Mouse (Mus musculus) stomach, embryonic 15.5 days (tissue): Measurements from ENCODE around the gene Paqr8. TPM values are rescaled to one million over a fixed set of nuclear protein-coding genes. Genes with fewer than 3 reads are reported as not detected.

Experiments
- ATAC-seq: fragments of 200-750 bp; cut with Nextera tagmentation; 2 replicates; pipeline ENCODE4 v1.8.0; 2017; ENCODE audit warnings: low read depth, moderate number of reproducible peaks, moderate TSS enrichment; ENCODE audit not compliant: insufficient read depth, low FRiP score
- H3K27ac ChIP-seq: fragments of 300-500 bp; sonication (generic); 2 replicates; pipeline ENCODE4 v1.5.1; 2015; ENCODE audit warnings: mild to moderate bottlenecking, inconsistent platforms
- H3K27me3 ChIP-seq: fragments of 300-500 bp; sonication (generic); replicated peaks from 2 replicates; pipeline ENCODE4 v1.6.1; 2015; ENCODE audit warnings: inconsistent platforms
- H3K36me3 ChIP-seq: fragments of 300-500 bp; sonication (generic); 2 replicates; pipeline ENCODE4 v1.6.1; 2015; ENCODE audit warnings: inconsistent platforms
- H3K4me1 ChIP-seq: fragments of 300-500 bp; sonication (generic); 2 replicates; pipeline ENCODE4 v1.6.1; 2015; ENCODE audit warnings: inconsistent platforms
- H3K4me2 ChIP-seq: fragments of 300-500 bp; sonication (generic); 2 replicates; pipeline ENCODE4 v1.6.1; 2015; ENCODE audit warnings: mild to moderate bottlenecking, inconsistent platforms
- H3K4me3 ChIP-seq: fragments of 300-500 bp; sonication (generic); replicated peaks from 2 replicates; pipeline ENCODE4 v1.5.1; 2015; ENCODE audit warnings: inconsistent platforms
- H3K9ac ChIP-seq: fragments of 300-500 bp; sonication (generic); 2 replicates; pipeline ENCODE4 v1.6.1; 2015; ENCODE audit warnings: inconsistent platforms
- H3K9me3 ChIP-seq: fragments of 300-500 bp; sonication (generic); 2 replicates; pipeline ENCODE4 v1.6.1; 2016; ENCODE audit warnings: inconsistent platforms
- WGBS: fragments of 180-500 bp; shearing (Covaris S2); methylation state at CpG from one replicate; pipeline ENCODE4 v1.1.7; 2015; 5-methylcytosine and 5-hydroxymethylcytosine counted together
- polyA plus RNA-seq: library from polyadenylated mRNA; unstranded; fragments of >200 nt; fragmentation: Nextera tagmentation; extraction: Ambion mirVana; gene quantifications from 2 replicates; pipeline ENCODE4 v1.2.1, GENCODE M21; 2015

Paqr8 gene
- polyA plus RNA-seq, 1 experiment from 2014 or later = 9.3 TPM

DNA sequence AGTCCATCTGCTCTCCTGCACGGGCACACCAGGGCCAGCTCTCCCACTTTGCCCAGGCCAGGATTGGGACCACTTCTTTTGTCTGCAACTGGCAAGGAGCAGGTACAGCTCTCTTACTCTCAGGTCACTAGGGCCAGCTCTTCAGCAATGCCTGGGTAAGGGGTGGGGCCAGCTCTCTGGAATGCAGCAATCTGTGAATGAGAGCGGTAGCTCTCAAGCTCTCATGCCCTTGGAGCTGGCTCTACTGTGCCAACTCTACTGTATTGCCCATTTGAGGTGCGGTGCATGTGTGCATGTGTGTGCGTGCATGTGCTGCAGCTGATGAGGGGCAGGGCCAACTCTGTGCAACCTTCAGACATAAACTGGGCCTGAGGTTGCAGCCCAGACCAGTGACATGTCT lies 11.0 kb upstream of the Paqr8 start:
- Histone ChIP-seq H3K36me3 (no peaks in the 10 kb centered on the region), H3K27me3 (no peaks in the 10 kb centered on the region), H3K9ac (no peak overlapping the region), H3K4me3 (no peak overlapping the region), H3K27ac (no peak overlapping the region), H3K4me2 (no peak overlapping the region), H3K4me1 (no peaks in the 10 kb centered on the region), H3K9me3 (no peaks in the 10 kb centered on the region)
- ATAC-seq = no peak
- 80% methylated on average over 4 of the region's 4 CpGs for WGBS

DNA sequence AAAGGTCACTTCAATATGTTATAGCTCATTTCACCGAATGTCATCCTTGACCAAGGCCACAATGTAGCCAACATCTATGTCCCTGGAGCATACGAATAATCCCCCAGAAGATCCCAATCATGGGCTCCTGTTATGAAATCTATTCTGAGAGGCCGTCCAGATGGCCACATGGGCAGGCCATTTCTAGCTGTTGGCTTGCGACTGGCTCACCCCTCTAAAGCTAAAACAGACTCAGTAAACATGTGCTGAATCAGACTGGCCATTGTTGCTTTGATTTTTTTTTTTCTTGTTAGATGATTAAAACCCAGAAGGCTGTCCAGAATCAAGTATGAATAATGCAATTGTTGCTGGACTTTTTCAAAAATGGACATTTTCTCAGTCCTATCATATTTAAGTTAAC lies 7.3 kb upstream of the Paqr8 start:
- Histone ChIP-seq H3K4me3 (no peak overlapping the region), H3K4me1 (no peaks in the 10 kb centered on the region), H3K27ac (no peak overlapping the region), H3K9me3 (no peaks in the 10 kb centered on the region), H3K9ac (no peak overlapping the region), H3K36me3 (no peaks in the 10 kb centered on the region), H3K27me3 (no peaks in the 10 kb centered on the region), H3K4me2 (no peak overlapping the region)
- no peak for ATAC-seq
- WGBS = 76% methylated on average over 4 of the region's 4 CpGs

DNA sequence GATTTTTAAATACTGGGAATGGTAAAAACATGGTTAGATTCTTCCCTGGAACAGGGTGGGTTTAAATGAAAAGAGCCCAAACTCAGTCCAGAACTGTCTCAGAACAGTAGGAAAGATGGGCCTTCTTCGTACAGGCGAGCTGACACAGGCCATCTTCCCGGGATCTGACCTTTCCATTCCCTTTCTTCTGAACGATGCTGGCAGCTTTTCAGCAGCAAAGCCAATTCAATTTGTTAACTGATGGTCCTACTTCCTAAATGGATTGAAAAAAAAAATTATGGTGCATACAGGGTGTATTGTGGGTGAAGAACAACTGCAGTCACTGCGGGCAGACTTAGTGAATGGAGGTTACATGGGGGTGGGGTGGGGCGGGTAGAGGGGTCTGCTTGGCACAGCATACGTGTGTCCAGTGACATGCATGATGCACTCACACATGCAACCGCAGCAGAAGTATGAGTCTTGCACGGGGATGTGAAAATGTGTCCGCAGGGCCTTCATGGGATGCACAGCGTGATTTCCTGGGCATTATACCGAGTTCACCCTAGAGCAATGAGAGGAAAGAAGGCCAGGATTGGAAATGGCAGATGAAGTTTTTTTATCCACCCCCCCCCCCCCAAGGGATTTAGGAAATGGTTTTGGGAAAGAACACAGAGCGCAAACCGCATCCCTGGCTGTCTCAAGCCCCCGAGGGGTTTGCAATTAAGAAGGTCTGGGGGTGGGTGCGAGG lies 566 bp upstream of the Paqr8 start:
- Histone ChIP-seq H3K9ac (no peak overlapping the region), H3K27ac (peak overlapping the region; percentile 40; the same call in 1 of the 2 replicates), H3K9me3 (no peaks in the 10 kb centered on the region), H3K4me1 (no peaks in the 10 kb centered on the region), H3K4me3 (peak overlapping the region; percentile 73), H3K4me2 (peak overlapping the region; percentile 74), H3K27me3 (no peaks in the 10 kb centered on the region), H3K36me3 (no peaks in the 10 kb centered on the region)
- peak; percentile 2; the same call in 1 of the 2 replicates for ATAC-seq
- WGBS = 20% methylated on average over 16 of the region's 16 CpGs

GRCm38 (mm10) chr1:20890941-20891399 lies 564 bp downstream of the Paqr8 start:
- peak; percentile 76 for ATAC-seq
- Histone ChIP-seq H3K4me3 (peak overlapping the region; percentile 73), H3K4me2 (peak overlapping the region; percentile 74), H3K9me3 (no peaks in the 10 kb centered on the region), H3K36me3 (no peaks in the 10 kb centered on the region), H3K9ac (peak overlapping the region; percentile 65), H3K4me1 (no peaks in the 10 kb centered on the region), H3K27me3 (no peaks in the 10 kb centered on the region), H3K27ac (peak overlapping the region; percentile 81)
- under 1% methylated on average over 20 of the region's 20 CpGs for WGBS

DNA sequence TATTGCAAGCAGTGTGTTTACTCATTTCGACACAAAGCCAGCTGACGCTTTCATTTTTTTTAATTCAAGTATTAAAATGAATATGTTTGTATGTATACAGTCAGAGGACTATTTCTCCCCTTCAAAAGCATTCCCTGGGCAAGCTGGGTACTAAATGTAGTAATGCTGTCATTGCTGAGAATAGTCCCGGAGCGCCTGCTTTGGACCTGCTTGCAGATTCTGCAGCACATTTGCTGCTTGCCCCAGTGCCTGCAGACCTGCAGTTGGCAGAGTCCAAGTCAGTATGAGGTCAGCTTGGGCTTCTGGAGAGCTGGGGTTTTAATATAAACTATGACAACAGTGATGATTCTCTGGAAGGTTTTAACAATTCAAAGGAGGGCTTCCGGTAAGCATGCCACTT lies 2.7 kb downstream of the Paqr8 start:
- Histone ChIP-seq H3K36me3 (no peaks in the 10 kb centered on the region), H3K4me2 (no peak overlapping the region), H3K9ac (no peak overlapping the region), H3K4me3 (no peak overlapping the region), H3K9me3 (no peaks in the 10 kb centered on the region), H3K27ac (no peak overlapping the region), H3K4me1 (no peaks in the 10 kb centered on the region), H3K27me3 (no peaks in the 10 kb centered on the region)
- no peak for ATAC-seq
- WGBS = 69% methylated on average over 5 of the region's 5 CpGs

DNA sequence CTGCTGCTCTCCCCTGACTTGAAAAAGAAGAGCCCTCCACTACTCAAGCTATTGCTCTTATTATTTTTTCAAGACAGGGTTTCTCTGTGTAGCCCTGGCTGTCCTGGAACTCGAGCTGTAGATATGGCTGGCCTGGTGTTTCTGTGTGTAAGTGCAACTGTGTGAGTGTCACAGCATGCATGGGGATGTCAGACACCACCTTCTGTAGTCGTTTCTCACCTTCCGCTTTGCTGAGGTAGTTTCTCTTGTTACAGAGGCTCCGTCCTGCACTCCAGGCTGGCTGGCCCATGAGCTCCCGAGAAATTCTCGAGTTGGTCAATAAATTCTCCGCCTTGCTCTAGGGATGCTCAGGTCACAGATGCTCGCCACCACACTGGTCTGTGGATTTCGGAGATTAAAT lies 8.0 kb downstream of the Paqr8 start:
- Histone ChIP-seq H3K36me3 (no peaks in the 10 kb centered on the region), H3K4me3 (no peak overlapping the region), H3K9ac (no peak overlapping the region), H3K4me1 (no peaks in the 10 kb centered on the region), H3K27ac (no peak overlapping the region), H3K9me3 (no peaks in the 10 kb centered on the region), H3K27me3 (no peaks in the 10 kb centered on the region), H3K4me2 (no peak overlapping the region)
- WGBS = 46% methylated on average over 9 of the region's 9 CpGs
- ATAC-seq = no peak

DNA sequence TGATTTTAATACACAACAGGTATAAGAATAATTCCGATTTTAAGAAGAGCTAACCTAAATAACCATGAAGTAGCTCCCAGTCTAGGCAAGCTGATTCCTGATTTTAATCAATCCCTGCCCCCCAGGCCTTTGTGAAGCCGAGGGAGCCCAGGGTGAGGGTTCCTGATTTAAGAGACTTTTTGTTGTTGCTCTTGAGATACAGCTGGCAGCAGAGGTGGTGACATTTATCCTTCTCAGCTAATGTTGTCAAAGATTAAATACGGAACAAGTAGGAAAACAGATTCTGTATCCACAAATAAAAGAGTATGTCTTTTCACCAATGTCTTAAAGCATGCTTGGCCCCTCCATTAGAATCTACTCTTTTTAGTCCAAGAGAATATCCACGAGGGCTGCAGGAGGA lies 9.9 kb downstream of the Paqr8 start:
- 64% methylated on average over 4 of the region's 4 CpGs for WGBS
- Histone ChIP-seq H3K4me3 (no peak overlapping the region), H3K9ac (no peak overlapping the region), H3K27me3 (no peaks in the 10 kb centered on the region), H3K4me1 (no peaks in the 10 kb centered on the region), H3K27ac (no peak overlapping the region), H3K4me2 (no peak overlapping the region), H3K9me3 (no peaks in the 10 kb centered on the region), H3K36me3 (no peaks in the 10 kb centered on the region)
- ATAC-seq = no peak

DNA sequence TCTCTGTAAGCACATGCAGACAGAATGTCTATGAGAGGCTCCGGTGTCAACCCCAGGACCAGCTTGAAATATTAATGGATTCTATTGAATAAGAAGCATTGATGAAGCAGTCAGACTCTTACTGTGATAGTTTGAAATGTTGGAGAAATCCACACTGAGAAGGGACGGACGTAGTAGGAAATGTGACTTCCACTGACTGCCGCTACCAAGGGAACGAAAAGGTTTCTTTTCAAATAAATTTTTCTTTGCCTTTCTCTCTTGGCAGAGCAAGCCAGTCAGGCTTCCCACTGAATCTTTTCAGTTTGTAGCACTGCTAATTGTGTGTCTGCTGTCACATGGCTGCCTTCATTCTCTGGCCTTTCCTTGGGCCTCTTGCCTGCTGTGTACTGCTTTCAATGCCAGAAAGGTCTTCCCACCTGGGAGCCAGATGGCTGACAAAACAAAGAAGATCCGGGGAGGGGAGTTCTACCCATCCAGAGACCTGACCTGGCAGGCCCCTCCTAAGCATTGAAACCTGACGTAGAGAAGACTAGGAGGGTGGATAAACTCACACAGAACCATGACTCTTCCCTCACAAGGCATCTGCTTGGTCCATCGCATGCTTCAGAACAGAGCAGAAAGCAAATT lies 15.2 kb downstream of the Paqr8 start:
- Histone ChIP-seq H3K27ac (no peak overlapping the region), H3K9ac (no peak overlapping the region), H3K4me2 (no peak overlapping the region), H3K4me3 (no peak overlapping the region), H3K9me3 (no peaks in the 10 kb centered on the region), H3K27me3 (no peaks in the 10 kb centered on the region), H3K36me3 (no peaks in the 10 kb centered on the region), H3K4me1 (no peaks in the 10 kb centered on the region)
- 87% methylated on average over 8 of the region's 8 CpGs for WGBS
- no peak for ATAC-seq

GRCm38 (mm10) chr1:20906128-20906515 lies 15.7 kb downstream of the Paqr8 start:
- 84% methylated on average over 9 of the region's 9 CpGs for WGBS
- H3K27me3 ChIP-seq = no peaks in the 10 kb centered on the region
- no peak overlapping the region for H3K4me3 ChIP-seq
- no peak for ATAC-seq
- no peak overlapping the region for H3K4me2 ChIP-seq
- no peaks in the 10 kb centered on the region for H3K36me3 ChIP-seq
- H3K9me3 ChIP-seq = no peaks in the 10 kb centered on the region
- H3K9ac ChIP-seq = no peak overlapping the region
- H3K4me1 ChIP-seq = no peaks in the 10 kb centered on the region
- H3K27ac ChIP-seq = no peak overlapping the region

DNA sequence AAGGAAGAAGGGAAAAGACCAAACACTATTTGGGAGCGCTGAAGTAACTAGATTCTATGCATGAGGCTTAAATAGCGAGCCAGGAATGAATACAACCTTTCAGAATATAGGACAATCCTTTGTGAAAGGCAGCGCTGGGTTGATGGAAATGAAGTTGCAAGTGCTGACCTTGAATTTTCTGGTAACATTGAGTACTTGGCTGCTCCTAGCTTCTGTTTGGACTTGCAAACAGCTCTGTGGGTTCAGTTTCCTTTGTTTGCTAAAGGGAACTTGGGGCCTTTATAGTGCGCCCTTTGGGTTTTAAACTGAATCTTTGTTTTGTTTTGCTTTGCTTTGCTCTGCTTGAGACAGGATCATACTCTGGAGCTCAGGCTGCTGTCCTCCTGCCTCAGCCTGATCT lies 18.1 kb downstream of the Paqr8 start:
- ATAC-seq = no peak
- Histone ChIP-seq H3K9me3 (no peaks in the 10 kb centered on the region), H3K27ac (no peak overlapping the region), H3K4me2 (no peak overlapping the region), H3K27me3 (no peaks in the 10 kb centered on the region), H3K36me3 (no peaks in the 10 kb centered on the region), H3K4me3 (no peak overlapping the region), H3K9ac (no peak overlapping the region), H3K4me1 (peaks cover 5% of the 10 kb centered on the region; the same call in 1 of the 2 replicates)
- WGBS = 53% methylated on average over 4 of the region's 4 CpGs

GRCm38 (mm10) chr1:20912115-20912514 lies 21.7 kb downstream of the Paqr8 start:
- Histone ChIP-seq H3K27ac (no peak overlapping the region), H3K4me2 (no peak overlapping the region), H3K36me3 (no peaks in the 10 kb centered on the region), H3K9me3 (no peaks in the 10 kb centered on the region), H3K9ac (no peak overlapping the region), H3K27me3 (no peaks in the 10 kb centered on the region), H3K4me1 (peaks cover 5% of the 10 kb centered on the region; the same call in 1 of the 2 replicates), H3K4me3 (no peak overlapping the region)
- 28% methylated on average over 2 of the region's 2 CpGs for WGBS
- ATAC-seq = no peak

- H3K27ac ChIP-seq = no peak overlapping the region
- no peak for ATAC-seq
- no peak overlapping the region for H3K9ac ChIP-seq
- no peaks in the 10 kb centered on the region for H3K27me3 ChIP-seq
- H3K9me3 ChIP-seq = no peaks in the 10 kb centered on the region
- H3K4me1 ChIP-seq = peaks cover 5% of the 10 kb centered on the region; the same call in 1 of the 2 replicates
- no peak overlapping the region for H3K4me2 ChIP-seq
- H3K36me3 ChIP-seq = no peaks in the 10 kb centered on the region
- WGBS = 37% methylated on average over 13 of the region's 13 CpGs
- H3K4me3 ChIP-seq = no peak overlapping the region
Observed at GRCm38 (mm10) chr1:20912527-20913171, 22.2 kb downstream of the Paqr8 start.
